Mouse (Mus musculus): ENCODE results near the gene Fstl1. TPM values are rescaled to one million over a fixed set of nuclear protein-coding genes. Genes with fewer than 3 reads are reported as not detected.

Fstl1 gene
- polyA plus RNA-seq, 1 experiment = 3.8 TPM

DNA sequence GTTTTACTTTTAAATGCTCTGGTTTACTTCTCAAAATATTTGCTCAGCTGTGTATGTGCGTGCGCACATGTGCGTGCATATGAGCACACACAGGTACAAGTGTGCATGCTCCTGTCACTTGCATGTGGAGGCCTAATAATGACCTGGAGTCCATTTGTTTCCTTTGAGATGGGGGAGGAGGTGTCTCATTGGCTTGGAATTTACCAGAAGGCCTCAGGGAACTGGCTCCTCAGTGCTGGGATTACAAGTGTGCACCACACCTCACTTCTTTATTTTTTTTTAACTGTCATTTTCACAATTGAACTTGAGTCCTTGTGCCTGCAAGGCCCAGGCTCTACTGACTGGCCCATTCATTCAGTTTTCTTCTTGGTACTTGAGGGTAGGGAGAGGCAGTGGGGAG lies 100.7 kb downstream of the Fstl1 start:
- no peak overlapping the region for H3K4me3 ChIP-seq (ENCODE audit: insufficient read depth, low read length)
- no peak overlapping the region for H3K27ac ChIP-seq (ENCODE audit: insufficient read depth, low read depth, low read length)
- H3K4me1 ChIP-seq (ENCODE audit: control insufficient read depth, insufficient read depth, low read length) = peaks cover 33% of the 10 kb centered on the region
- TF ChIP-seq CTCF (IDR thresholded peaks at IDR 0.05; ENCODE audit: low read depth, low read length) (no peak), POLR2A (IDR thresholded peaks at IDR 0.05; ENCODE audit: borderline replicate concordance, low read depth, low read length) (no peak)

DNA sequence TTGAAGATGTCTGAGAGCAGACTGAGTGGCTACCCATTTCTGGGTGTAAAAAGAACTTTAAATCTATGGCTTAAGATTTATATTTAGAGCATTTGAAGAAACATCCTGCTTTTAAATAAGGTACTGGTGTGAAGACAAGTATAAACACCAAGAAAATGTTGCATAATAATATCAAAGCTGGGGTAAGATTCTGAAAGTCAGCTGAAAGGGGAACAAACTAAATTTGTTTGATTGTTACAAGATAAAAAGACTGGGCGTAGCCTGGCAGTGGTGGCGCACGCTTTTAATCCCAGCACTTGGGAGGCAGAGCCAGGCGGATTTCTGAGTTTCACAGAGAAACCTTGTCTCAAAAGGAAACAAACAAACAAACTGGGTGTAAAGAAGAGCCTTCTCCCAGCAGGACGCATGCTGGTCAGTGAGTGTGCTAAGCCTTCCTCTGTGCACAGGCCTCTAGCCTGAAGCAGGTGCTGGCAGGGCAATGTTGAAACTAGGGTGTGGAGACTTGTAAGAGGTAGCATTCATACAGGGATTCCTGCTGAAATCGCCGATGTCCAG lies 102.4 kb downstream of the Fstl1 start:
- Histone ChIP-seq H3K27ac (ENCODE audit: insufficient read depth, low read depth, low read length) (no peak overlapping the region), H3K4me3 (ENCODE audit: insufficient read depth, low read length) (no peak overlapping the region), H3K4me1 (ENCODE audit: control insufficient read depth, insufficient read depth, low read length) (peaks cover 33% of the 10 kb centered on the region)
- TF ChIP-seq CTCF (IDR thresholded peaks at IDR 0.05; ENCODE audit: low read depth, low read length) (no peak), POLR2A (IDR thresholded peaks at IDR 0.05; ENCODE audit: borderline replicate concordance, low read depth, low read length) (no peak)

DNA sequence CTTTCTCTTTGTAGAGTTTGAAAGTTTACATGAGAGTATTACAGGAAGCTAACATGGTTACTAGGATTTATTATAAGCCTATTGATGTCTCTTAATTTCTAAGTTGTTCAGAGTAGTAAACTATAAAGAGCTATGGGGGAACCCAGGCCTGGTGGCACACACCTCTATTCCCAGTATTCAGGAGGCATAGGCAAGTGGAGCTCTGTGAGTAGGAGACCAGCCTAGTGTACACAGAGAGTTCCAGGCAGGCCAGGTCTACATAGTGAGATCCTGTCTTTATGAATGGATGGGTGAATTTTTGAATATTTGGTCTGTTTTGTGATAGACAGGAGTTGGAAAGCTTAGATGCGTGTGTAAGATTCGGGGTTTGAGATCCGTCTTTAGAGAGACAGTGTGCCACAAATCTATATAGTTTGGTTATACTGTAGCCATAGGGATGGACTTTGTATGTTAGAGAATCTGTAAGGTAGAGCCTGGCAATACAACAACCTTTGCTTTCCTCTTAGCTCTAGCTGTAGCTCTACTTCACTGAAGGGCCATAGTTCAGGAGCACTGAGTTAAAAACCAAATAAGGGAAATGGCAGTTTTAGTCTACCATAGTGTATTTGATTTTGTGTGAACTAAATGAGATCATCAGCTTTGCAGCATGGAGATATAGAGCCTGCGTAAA lies 103.2 kb downstream of the Fstl1 start:
- no peak overlapping the region for H3K27ac ChIP-seq (ENCODE audit: insufficient read depth, low read depth, low read length)
- H3K4me3 ChIP-seq (ENCODE audit: insufficient read depth, low read length) = no peak overlapping the region

DNA sequence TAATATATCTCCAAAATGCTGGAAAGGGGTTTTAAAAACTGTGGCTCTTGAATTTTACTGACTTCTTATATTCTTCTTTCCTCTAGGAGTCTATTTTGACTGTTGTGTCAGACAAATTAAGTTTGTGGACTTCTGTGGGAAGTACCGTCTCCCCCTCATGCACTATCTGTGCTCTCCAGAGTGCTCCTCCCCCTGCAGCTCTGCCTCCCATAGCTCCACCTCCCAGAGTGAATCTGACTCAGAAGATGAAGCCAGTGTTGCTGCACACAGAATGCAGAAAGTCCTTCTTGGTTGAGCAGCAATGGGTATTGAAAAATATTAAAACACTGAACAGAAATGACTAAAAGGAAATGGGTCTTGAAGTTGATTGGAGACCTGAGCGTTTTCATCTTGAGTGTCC lies 104.5 kb downstream of the Fstl1 start:
- H3K27ac ChIP-seq (ENCODE audit: insufficient read depth, low read depth, low read length) = no peak overlapping the region
- H3K4me3 ChIP-seq (ENCODE audit: insufficient read depth, low read length) = no peak overlapping the region
- no peak for TF ChIP-seq CTCF (IDR thresholded peaks at IDR 0.05; ENCODE audit: low read depth, low read length)
- TF ChIP-seq POLR2A (IDR thresholded peaks at IDR 0.05; ENCODE audit: borderline replicate concordance, low read depth, low read length) = no peak
- peaks cover 28% of the 10 kb centered on the region for H3K4me1 ChIP-seq (ENCODE audit: control insufficient read depth, insufficient read depth, low read length)

More for the DNA sequence above, 103.2 kb downstream of the Fstl1 start:
- peaks cover 29% of the 10 kb centered on the region for H3K4me1 ChIP-seq (ENCODE audit: control insufficient read depth, insufficient read depth, low read length)
- TF ChIP-seq CTCF (IDR thresholded peaks at IDR 0.05; ENCODE audit: low read depth, low read length) (no peak), POLR2A (IDR thresholded peaks at IDR 0.05; ENCODE audit: borderline replicate concordance, low read depth, low read length) (no peak)

Other genes starting within 250 kb of the Fstl1 start
- gene Gtf2e1, start 237.1 kb upstream of the Fstl1 start, polyA plus RNA-seq (2012; ENCODE audit: insufficient read depth, insufficient read length, missing spikeins) = 8.3 and 9.4 TPM in 2 replicates
- 9.3 and 9.7 TPM in 2 replicates for gene Rabl3, start 237.0 kb upstream of the Fstl1 start, polyA plus RNA-seq (2012; ENCODE audit: insufficient read depth, insufficient read length, missing spikeins)
- gene Hgd, start 196.7 kb upstream of the Fstl1 start, polyA plus RNA-seq (2012; ENCODE audit: insufficient read depth, insufficient read length, missing spikeins) = not detected in 2 replicates
- 63.7 and 105 TPM in 2 replicates for gene Ndufb4, start 122.4 kb upstream of the Fstl1 start, polyA plus RNA-seq (2012; ENCODE audit: insufficient read depth, insufficient read length, missing spikeins)
- not detected in 2 replicates for gene Gm36028, start 84.3 kb downstream of the Fstl1 start, polyA plus RNA-seq (2012; ENCODE audit: insufficient read depth, insufficient read length, missing spikeins)
- gene Lrrc58, start 91.5 kb downstream of the Fstl1 start, polyA plus RNA-seq (2012; ENCODE audit: insufficient read depth, insufficient read length, missing spikeins) = 33.7 and 35.4 TPM in 2 replicates
- not detected in 2 replicates for gene Gpr156, start 139.6 kb downstream of the Fstl1 start, polyA plus RNA-seq (2012; ENCODE audit: insufficient read depth, insufficient read length, missing spikeins)

All from bone marrow macrophage, adult 2 months (primary cell).